Mouse (Mus musculus): ENCODE results near the gene Ghr. TPM values are rescaled to one million over a fixed set of nuclear protein-coding genes. Genes with fewer than 3 reads are reported as not detected.

Gene Ghr
- polyA plus RNA-seq, 1 experiment = 21.3 TPM

GRCm38 (mm10) chr15:3437381-3437780, 145.9 kb downstream of the Ghr start:
- H3ac ChIP-seq (ENCODE audit: control insufficient read depth, insufficient read length) = no peak overlapping the region
- no peak overlapping the region for H3K4me2 ChIP-seq (ENCODE audit: low read depth)
- H3K4me3 ChIP-seq = no peak overlapping the region
- H3K36me3 ChIP-seq (ENCODE audit: control insufficient read depth, insufficient read depth) = no peaks in the 10 kb centered on the region
- H3K79me2 ChIP-seq (ENCODE audit: control insufficient read depth, insufficient read depth) = no peaks in the 10 kb centered on the region
- no peaks in the 10 kb centered on the region for H3K27me3 ChIP-seq (ENCODE audit: control insufficient read depth, insufficient read depth, insufficient read length)
- TF ChIP-seq REST (IDR thresholded peaks at IDR 0.05; ENCODE audit: insufficient read depth, insufficient read length) = no peak
- TF ChIP-seq TCF12 (IDR thresholded peaks at IDR 0.05; ENCODE audit: insufficient read depth, poor library complexity, severe bottlenecking) = no peak
- TF ChIP-seq POLR2A (IDR thresholded peaks at IDR 0.05; ENCODE audit: insufficient read length, low read depth) = no peak
- TF ChIP-seq USF1 (IDR thresholded peaks at IDR 0.05; ENCODE audit: low read depth) = no peak
- no peak for TF ChIP-seq POLR2AphosphoS2 (IDR thresholded peaks at IDR 0.05; ENCODE audit: insufficient read length, low read depth)
- no peak for TF ChIP-seq MAX (IDR thresholded peaks at IDR 0.05; ENCODE audit: low read depth)
- no peak for TF ChIP-seq E2F4 (IDR thresholded peaks at IDR 0.05; ENCODE audit: insufficient read depth)
- TF ChIP-seq MYOD1 (IDR thresholded peaks at IDR 0.05; ENCODE audit: control insufficient read depth in 1 of 3, insufficient read length in 2 of 3, low read depth in 2 of 3) = no peak
- no peak for TF ChIP-seq MYOG (IDR thresholded peaks at IDR 0.05; ENCODE audit: control insufficient read depth in 1 of 3, insufficient read depth in 1 of 3, insufficient read length in 2 of 3, low read depth in 2 of 3)
- TF ChIP-seq CEBPB (IDR thresholded peaks at IDR 0.05; ENCODE audit: insufficient read depth, poor library complexity, severe bottlenecking) = no peak
- TF ChIP-seq SRF (IDR thresholded peaks at IDR 0.05; ENCODE audit: control insufficient read depth, insufficient read length, low read depth) = no peak
- no peak for TF ChIP-seq TCF3 (IDR thresholded peaks at IDR 0.05; ENCODE audit: insufficient read length, low read depth)

GRCm38 (mm10) chr15:3435637-3436036, 147.7 kb downstream of the Ghr start:
- H3K36me3 ChIP-seq (ENCODE audit: control insufficient read depth, insufficient read depth) = no peaks in the 10 kb centered on the region
- no peak overlapping the region for H3K4me2 ChIP-seq (ENCODE audit: low read depth)
- no peak overlapping the region for H3K4me3 ChIP-seq
- H3ac ChIP-seq (ENCODE audit: control insufficient read depth, insufficient read length) = no peak overlapping the region
- no peaks in the 10 kb centered on the region for H3K27me3 ChIP-seq (ENCODE audit: control insufficient read depth, insufficient read depth, insufficient read length)
- TF ChIP-seq MYOD1 (IDR thresholded peaks at IDR 0.05; ENCODE audit: control insufficient read depth in 1 of 3, insufficient read length in 2 of 3, low read depth in 2 of 3) (no peak), USF1 (IDR thresholded peaks at IDR 0.05; ENCODE audit: low read depth) (no peak), POLR2AphosphoS2 (IDR thresholded peaks at IDR 0.05; ENCODE audit: insufficient read length, low read depth) (no peak), MYOG (IDR thresholded peaks at IDR 0.05; ENCODE audit: control insufficient read depth in 1 of 3, insufficient read depth in 1 of 3, insufficient read length in 2 of 3, low read depth in 2 of 3) (no peak), MAX (IDR thresholded peaks at IDR 0.05; ENCODE audit: low read depth) (no peak), CEBPB (IDR thresholded peaks at IDR 0.05; ENCODE audit: insufficient read depth, poor library complexity, severe bottlenecking) (no peak), REST (IDR thresholded peaks at IDR 0.05; ENCODE audit: insufficient read depth, insufficient read length) (no peak)
- H3K79me2 ChIP-seq (ENCODE audit: control insufficient read depth, insufficient read depth) = no peaks in the 10 kb centered on the region

DNA sequence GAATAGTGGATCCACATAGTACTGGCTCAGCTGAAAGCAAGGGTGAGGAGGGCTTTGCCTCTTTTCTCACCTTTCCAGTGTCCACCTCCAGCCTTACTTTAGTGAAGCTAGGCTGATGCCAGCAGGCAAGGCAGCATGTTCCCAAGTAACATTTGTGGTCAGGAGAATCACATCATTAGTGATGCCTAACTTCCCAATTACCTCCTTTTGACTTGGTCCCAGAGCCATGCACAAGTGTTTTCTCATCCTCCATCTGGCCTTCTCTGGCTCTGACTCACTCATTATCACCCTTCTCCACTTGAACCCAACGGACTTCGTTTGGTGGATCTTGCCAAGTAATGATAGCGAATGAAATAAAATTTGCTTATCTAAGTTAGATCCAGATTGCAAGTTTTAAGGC, 148.8 kb downstream of the Ghr start:
- H3K4me2 ChIP-seq (ENCODE audit: low read depth) = no peak overlapping the region
- no peaks in the 10 kb centered on the region for H3K36me3 ChIP-seq (ENCODE audit: control insufficient read depth, insufficient read depth)
- H3ac ChIP-seq (ENCODE audit: control insufficient read depth, insufficient read length) = no peak overlapping the region
- no peak overlapping the region for H3K4me3 ChIP-seq
- no peaks in the 10 kb centered on the region for H3K79me2 ChIP-seq (ENCODE audit: control insufficient read depth, insufficient read depth)
- TF ChIP-seq MYOD1 (IDR thresholded peaks at IDR 0.05; ENCODE audit: control insufficient read depth in 1 of 3, insufficient read length in 2 of 3, low read depth in 2 of 3) (peak in 1 of 3 experiments; percentile 13), POLR2AphosphoS2 (IDR thresholded peaks at IDR 0.05; ENCODE audit: insufficient read length, low read depth) (no peak), MYOG (IDR thresholded peaks at IDR 0.05; ENCODE audit: control insufficient read depth in 1 of 3, insufficient read depth in 1 of 3, insufficient read length in 2 of 3, low read depth in 2 of 3) (no peak)
- H3K27me3 ChIP-seq (ENCODE audit: control insufficient read depth, insufficient read depth, insufficient read length) = no peaks in the 10 kb centered on the region

- Histone ChIP-seq H3K4me2 (ENCODE audit: low read depth) (no peak overlapping the region), H3K79me2 (ENCODE audit: control insufficient read depth, insufficient read depth) (no peaks in the 10 kb centered on the region), H3K36me3 (ENCODE audit: control insufficient read depth, insufficient read depth) (no peaks in the 10 kb centered on the region), H3K27me3 (ENCODE audit: control insufficient read depth, insufficient read depth, insufficient read length) (no peaks in the 10 kb centered on the region), H3K4me3 (no peak overlapping the region), H3ac (ENCODE audit: control insufficient read depth, insufficient read length) (no peak overlapping the region)
- peak; percentile 17 for TF ChIP-seq TCF3 (IDR thresholded peaks at IDR 0.05; ENCODE audit: insufficient read length, low read depth)
- TF ChIP-seq POLR2AphosphoS2 (IDR thresholded peaks at IDR 0.05; ENCODE audit: insufficient read length, low read depth) = no peak
- peak; percentile 84 to 88 (median 86) for TF ChIP-seq MYOD1 (IDR thresholded peaks at IDR 0.05; ENCODE audit: control insufficient read depth in 1 of 3, insufficient read length in 2 of 3, low read depth in 2 of 3)
- no peak for TF ChIP-seq SRF (IDR thresholded peaks at IDR 0.05; ENCODE audit: control insufficient read depth, insufficient read length, low read depth)
- no peak for TF ChIP-seq MAX (IDR thresholded peaks at IDR 0.05; ENCODE audit: low read depth)
- peak in 2 of 3 experiments; percentile 84 to 89 for TF ChIP-seq MYOG (IDR thresholded peaks at IDR 0.05; ENCODE audit: control insufficient read depth in 1 of 3, insufficient read depth in 1 of 3, insufficient read length in 2 of 3, low read depth in 2 of 3)
- peak; percentile 60 for TF ChIP-seq TCF12 (IDR thresholded peaks at IDR 0.05; ENCODE audit: insufficient read depth, poor library complexity, severe bottlenecking)
Measured at GRCm38 (mm10) chr15:3433281-3433680, 150.0 kb downstream of the Ghr start.

- no peaks in the 10 kb centered on the region for H3K27me3 ChIP-seq (ENCODE audit: control insufficient read depth, insufficient read depth, insufficient read length)
- no peak for TF ChIP-seq MYOG (IDR thresholded peaks at IDR 0.05; ENCODE audit: control insufficient read depth in 1 of 3, insufficient read depth in 1 of 3, insufficient read length in 2 of 3, low read depth in 2 of 3)
- TF ChIP-seq POLR2AphosphoS2 (IDR thresholded peaks at IDR 0.05; ENCODE audit: insufficient read length, low read depth) = no peak
- no peak for TF ChIP-seq SRF (IDR thresholded peaks at IDR 0.05; ENCODE audit: control insufficient read depth, insufficient read length, low read depth)
- no peak for TF ChIP-seq REST (IDR thresholded peaks at IDR 0.05; ENCODE audit: insufficient read depth, insufficient read length)
- no peak for TF ChIP-seq CEBPB (IDR thresholded peaks at IDR 0.05; ENCODE audit: insufficient read depth, poor library complexity, severe bottlenecking)
- TF ChIP-seq E2F4 (IDR thresholded peaks at IDR 0.05; ENCODE audit: insufficient read depth) = no peak
- no peak overlapping the region for H3ac ChIP-seq (ENCODE audit: control insufficient read depth, insufficient read length)
- H3K79me2 ChIP-seq (ENCODE audit: control insufficient read depth, insufficient read depth) = no peaks in the 10 kb centered on the region
- H3K4me2 ChIP-seq (ENCODE audit: low read depth) = no peak overlapping the region
- H3K4me3 ChIP-seq = no peak overlapping the region
- no peaks in the 10 kb centered on the region for H3K36me3 ChIP-seq (ENCODE audit: control insufficient read depth, insufficient read depth)
Measured at GRCm38 (mm10) chr15:3432823-3433222, 150.5 kb downstream of the Ghr start.

All from myocyte (in vitro differentiated cells).